Mouse (Mus musculus): ENCODE measurements around the gene Cyb5r3.

Gene Cyb5r3

GRCm38 (mm10) chr15:83169772-83170722 lies 2.3 kb downstream of the Cyb5r3 start:
- peak; percentile 56 for DNase-seq (ENCODE audit: low read depth, low spot score)

- peak; percentile 91 for DNase-seq (ENCODE audit: low read depth, low spot score)
These were observed 3.3 kb downstream of the Cyb5r3 start for GRCm38 (mm10) chr15:83168875-83169771.

- no peak for DNase-seq (ENCODE audit: low read depth, low spot score)
These were observed 4.1 kb downstream of the Cyb5r3 start for GRCm38 (mm10) chr15:83168311-83168710.

GRCm38 (mm10) chr15:83167550-83168065 lies 4.8 kb downstream of the Cyb5r3 start:
- no peak for DNase-seq (ENCODE audit: low read depth, low spot score)

- DNase-seq (ENCODE audit: low read depth, low spot score), result no peak
These were observed 5.3 kb downstream of the Cyb5r3 start for GRCm38 (mm10) chr15:83167126-83167525.

GRCm38 (mm10) chr15:83166642-83167041 lies 5.8 kb downstream of the Cyb5r3 start:
- DNase-seq (ENCODE audit: low read depth, low spot score), result peak; percentile 52

GRCm38 (mm10) chr15:83165526-83166315 lies 6.7 kb downstream of the Cyb5r3 start:
- DNase-seq (ENCODE audit: low read depth, low spot score), result no peak

- no peak for DNase-seq (ENCODE audit: low read depth, low spot score)
These were observed 7.4 kb downstream of the Cyb5r3 start for GRCm38 (mm10) chr15:83164971-83165471.

- DNase-seq (ENCODE audit: low read depth, low spot score), result no peak
These were observed 9.4 kb downstream of the Cyb5r3 start for GRCm38 (mm10) chr15:83162818-83163485.

- no peak for DNase-seq (ENCODE audit: low read depth, low spot score)
These were observed 10.4 kb downstream of the Cyb5r3 start for GRCm38 (mm10) chr15:83162001-83162400.

- no peak for DNase-seq (ENCODE audit: low read depth, low spot score)
These were observed 11.2 kb downstream of the Cyb5r3 start for GRCm38 (mm10) chr15:83161062-83161748.

GRCm38 (mm10) chr15:83160561-83160960 lies 11.8 kb downstream of the Cyb5r3 start:
- DNase-seq (ENCODE audit: low read depth, low spot score), result no peak

- no peak for DNase-seq (ENCODE audit: low read depth, low spot score)
These were observed 12.6 kb downstream of the Cyb5r3 start for GRCm38 (mm10) chr15:83159823-83160222.

- no peak for DNase-seq (ENCODE audit: low read depth, low spot score)
These were observed 13.7 kb downstream of the Cyb5r3 start for GRCm38 (mm10) chr15:83158587-83159160.

- DNase-seq (ENCODE audit: low read depth, low spot score), result no peak
These were observed 14.7 kb downstream of the Cyb5r3 start for GRCm38 (mm10) chr15:83157667-83158064.

GRCm38 (mm10) chr15:83156929-83157666 lies 15.3 kb downstream of the Cyb5r3 start:
- peak; percentile 73 for DNase-seq (ENCODE audit: low read depth, low spot score)

- DNase-seq (ENCODE audit: low read depth, low spot score), result no peak
These were observed 16.5 kb downstream of the Cyb5r3 start for GRCm38 (mm10) chr15:83155672-83156419.

GRCm38 (mm10) chr15:83154309-83154708 lies 18.1 kb downstream of the Cyb5r3 start:
- no peak for DNase-seq (ENCODE audit: low read depth, low spot score)

Measured in brain, adult 2 months (tissue).